Comparison of ENCODE assay signal across 17 mouse cellular contexts in the genomic region with DNA sequence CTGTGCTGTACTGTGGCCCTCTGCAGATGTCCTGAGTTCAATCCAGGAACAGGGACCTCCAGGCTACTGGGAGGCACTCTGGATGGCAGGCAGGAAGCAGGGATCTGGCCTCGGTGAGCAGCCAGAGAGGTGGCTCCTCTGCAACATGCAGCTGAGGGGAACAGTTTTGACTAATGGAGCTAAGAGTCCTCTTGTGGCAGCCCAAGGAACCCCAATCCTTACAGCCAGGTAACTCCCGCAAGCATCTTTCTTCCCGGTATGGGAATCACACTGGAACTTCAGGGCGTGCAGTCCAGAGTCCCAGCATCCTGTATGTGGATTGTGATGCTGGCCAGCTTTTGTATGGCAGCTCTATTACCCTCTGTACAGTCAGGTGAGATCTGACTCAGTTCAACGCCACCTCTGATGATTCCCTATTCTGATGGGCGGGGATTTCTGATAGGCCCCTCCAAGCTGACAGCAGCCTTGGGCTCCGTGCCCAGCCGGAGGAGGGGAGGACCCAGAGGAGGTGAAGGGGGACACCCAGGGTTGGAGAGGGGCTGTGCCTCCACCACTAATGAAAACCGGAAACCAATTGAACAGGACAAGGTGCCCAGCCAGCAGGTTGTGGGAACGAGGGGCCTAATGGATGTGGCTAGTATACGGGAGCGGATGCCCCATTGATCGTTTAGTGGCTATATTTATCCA. TPM values are rescaled to one million over a fixed set of nuclear protein-coding genes. Genes with fewer than 3 reads are reported as not detected.
A peak's percentile ranks its signal among the peaks of the same experiment; 100 is the strongest.
DNase-seq lines count a peak whose midpoint lies in the region; ATAC-seq lines count a peak whose summit lies in the region.
"Had no signal": no experiment of that assay in that cellular context is flagged by ENCODE, and none has a peak within 500 bp of the region (broad histone marks: within the 10 kb centered on the region; RNA-seq: fewer than 3 reads in every experiment).

No protein-coding gene starts in this region.

- H3K4me1 ChIP-seq in hindbrain, embryonic 13.5 days (replicated peaks), result peaks cover 68% of the 10 kb centered on the region
- peaks cover 38% of the 10 kb centered on the region for H3K4me1 ChIP-seq in hindbrain, embryonic 14.5 days (replicated peaks; ENCODE audit: control insufficient read depth, insufficient read depth, low read length)
- peaks cover 71% of the 10 kb centered on the region for H3K4me1 ChIP-seq in midbrain, embryonic 13.5 days (replicated peaks)
- H3K4me1 ChIP-seq in midbrain, embryonic 15.5 days, result peaks cover 45% of the 10 kb centered on the region
- peaks cover 17% of the 10 kb centered on the region for H3K4me1 ChIP-seq in stomach, embryonic 16.5 days (ENCODE audit: control insufficient read depth, insufficient read depth, low read length)

- H3K27me3 ChIP-seq in hindbrain, embryonic 13.5 days, result peaks cover 78% of the 10 kb centered on the region
- peaks cover 40% of the 10 kb centered on the region for H3K27me3 ChIP-seq in hindbrain, embryonic 14.5 days (ENCODE audit: control insufficient read depth, insufficient read depth, low read length)
- H3K27me3 ChIP-seq in midbrain, embryonic 13.5 days, result peaks cover 70% of the 10 kb centered on the region
- H3K27me3 ChIP-seq in midbrain, embryonic 15.5 days (replicated peaks), result peaks cover 22% of the 10 kb centered on the region
- peaks cover 6% of the 10 kb centered on the region; the same call in 1 of the 2 replicates for H3K27me3 ChIP-seq in stomach, embryonic 16.5 days (ENCODE audit: control insufficient read depth, insufficient read depth, low read length)

- no peaks in the 10 kb centered on the region for H3K36me3 ChIP-seq in hindbrain, embryonic 13.5 days
- no peaks in the 10 kb centered on the region for H3K36me3 ChIP-seq in hindbrain, embryonic 14.5 days (replicated peaks; ENCODE audit: control insufficient read depth, insufficient read depth)
- H3K36me3 ChIP-seq in midbrain, embryonic 13.5 days, result no peaks in the 10 kb centered on the region
- no peaks in the 10 kb centered on the region for H3K36me3 ChIP-seq in midbrain, embryonic 15.5 days (replicated peaks)
- no peaks in the 10 kb centered on the region for H3K36me3 ChIP-seq in stomach, embryonic 16.5 days (ENCODE audit: control insufficient read depth, insufficient read depth, low read length)
- H3K36me3 ChIP-seq: G1E; hindbrain, embryonic 15.5 days; limb, embryonic 12.5 days had no signal

- H3K4me3 ChIP-seq in hindbrain, embryonic 13.5 days, result no peak overlapping the region
- no peak overlapping the region for H3K4me3 ChIP-seq in hindbrain, embryonic 14.5 days (replicated peaks; ENCODE audit: low read length)
- H3K4me3 ChIP-seq in midbrain, embryonic 13.5 days (replicated peaks), result no peak overlapping the region
- H3K4me3 ChIP-seq in midbrain, embryonic 15.5 days, result no peak overlapping the region
- no peak overlapping the region for H3K4me3 ChIP-seq in stomach, embryonic 16.5 days (replicated peaks; ENCODE audit: low read length)
- H3K4me3 ChIP-seq: gastrocnemius, adult 2 months; hindbrain, embryonic 15.5 days; limb, embryonic 12.5 days had no signal

- peak; percentile 91 for DNase-seq in heart, adult 11 months
- DNase-seq in heart, adult 18-20 months, result no peak
- no peak for DNase-seq in hindbrain, embryonic 14.5 days (ENCODE audit: low spot score)
- no peak for DNase-seq in cerebellum, adult 11-12 months
- DNase-seq: adrenal gland, postnatal 25 days; B cell, adult 2 months; cerebellum, postnatal 14 days; gastrocnemius, adult 2 months; layer of hippocampus, postnatal 36 days; thymus, adult 2 months had no signal

- H3K27ac ChIP-seq in hindbrain, embryonic 13.5 days, result no peak overlapping the region
- no peak overlapping the region for H3K27ac ChIP-seq in hindbrain, embryonic 14.5 days
- H3K27ac ChIP-seq in midbrain, embryonic 13.5 days, result no peak overlapping the region
- no peak overlapping the region for H3K27ac ChIP-seq in midbrain, embryonic 15.5 days
- H3K27ac ChIP-seq in stomach, embryonic 16.5 days (ENCODE audit: low read length), result peak overlapping the region; percentile 58; the same call in 1 of the 2 replicates
- H3K27ac ChIP-seq: hindbrain, embryonic 15.5 days; limb, embryonic 12.5 days had no signal

- no peak for ATAC-seq in hindbrain, embryonic 13.5 days (ENCODE audit: low FRiP score)
- no peak for ATAC-seq in hindbrain, embryonic 14.5 days (ENCODE audit: low FRiP score)
- ATAC-seq in midbrain, embryonic 13.5 days, result no peak
- ATAC-seq in midbrain, embryonic 15.5 days (replicated peaks), result no peak
- peak; percentile 31; the same call in 1 of the 2 replicates for ATAC-seq in stomach, embryonic 16.5 days (ENCODE audit: insufficient read depth, low FRiP score)

- no peak overlapping the region for H3K4me2 ChIP-seq in hindbrain, embryonic 13.5 days
- no peak overlapping the region for H3K4me2 ChIP-seq in hindbrain, embryonic 14.5 days (replicated peaks)
- no peak overlapping the region for H3K4me2 ChIP-seq in midbrain, embryonic 13.5 days (replicated peaks)
- H3K4me2 ChIP-seq in midbrain, embryonic 15.5 days, result no peak overlapping the region
- H3K4me2 ChIP-seq in stomach, embryonic 16.5 days (ENCODE audit: low read depth, low read length), result no peak overlapping the region
- H3K4me2 ChIP-seq: hindbrain, embryonic 15.5 days; limb, embryonic 12.5 days had no signal

- peak overlapping the region; percentile 43 for H3K9ac ChIP-seq in hindbrain, embryonic 13.5 days
- H3K9ac ChIP-seq in hindbrain, embryonic 14.5 days, result no peak overlapping the region
- 0 out of 2 replicates have a peak overlapping the region, but pooled peaks have one; percentile 1 for H3K9ac ChIP-seq in midbrain, embryonic 13.5 days (replicated peaks)
- H3K9ac ChIP-seq in midbrain, embryonic 15.5 days, result no peak overlapping the region
- peak overlapping the region; percentile 19; the same call in 1 of the 2 replicates for H3K9ac ChIP-seq in stomach, embryonic 16.5 days (ENCODE audit: low read length)
- H3K9ac ChIP-seq: hindbrain, embryonic 15.5 days; limb, embryonic 12.5 days had no signal

- WGBS in hindbrain, embryonic 13.5 days, result 52% methylated on average over 13 of the region's 13 CpGs
- WGBS in hindbrain, embryonic 14.5 days, result 62% methylated on average over 13 of the region's 13 CpGs
- 68% methylated on average over 13 of the region's 13 CpGs for WGBS in midbrain, embryonic 13.5 days
- WGBS in midbrain, embryonic 15.5 days, result 58% methylated on average over 13 of the region's 13 CpGs
- 69% methylated on average over 13 of the region's 13 CpGs for WGBS in stomach, embryonic 16.5 days

- H3K9me3 ChIP-seq in hindbrain, embryonic 13.5 days, result no peaks in the 10 kb centered on the region
- H3K9me3 ChIP-seq in hindbrain, embryonic 14.5 days (ENCODE audit: control insufficient read depth, low read length), result no peaks in the 10 kb centered on the region
- no peaks in the 10 kb centered on the region for H3K9me3 ChIP-seq in midbrain, embryonic 13.5 days
- H3K9me3 ChIP-seq in midbrain, embryonic 15.5 days, result no peaks in the 10 kb centered on the region
- no peaks in the 10 kb centered on the region for H3K9me3 ChIP-seq in stomach, embryonic 16.5 days (replicated peaks; ENCODE audit: control insufficient read depth, low read length)
- H3K9me3 ChIP-seq: G1E; hindbrain, embryonic 15.5 days; limb, embryonic 12.5 days had no signal

RNA-seq across cellular contexts. Expression of gene Casz1, which starts 53.3 kb away (rescaled TPM):
- 10 to 100 TPM; 35.9 to 41.1 TPM for total RNA-seq in heart, adult 18-20 months (2021)
- polyA plus RNA-seq in hindbrain, embryonic 13.5 days (2015; fragmentation: Nextera tagmentation; extraction: Ambion mirVana), result 6.7 and 8.1 TPM in 2 replicates
- polyA plus RNA-seq in hindbrain, embryonic 14.5 days (2014; fragmentation: Nextera tagmentation; extraction: Ambion mirVana), result 6.6 and 7.1 TPM in 2 replicates
- 2.7 and 3.8 TPM in 2 replicates for polyA plus RNA-seq in midbrain, embryonic 13.5 days (2015; fragmentation: Nextera tagmentation; extraction: Ambion mirVana)
- 2.8 and 2.9 TPM in 2 replicates for polyA plus RNA-seq in midbrain, embryonic 15.5 days (2015; fragmentation: Nextera tagmentation; extraction: Ambion mirVana)
- polyA plus RNA-seq in stomach, embryonic 16.5 days (2015; fragmentation: Nextera tagmentation; extraction: Ambion mirVana), result 9.9 and 10.5 TPM in 2 replicates

Comparison
In these comparisons a context has a peak if more than half of its experiments do, and no peak if none do; other contexts are left out.
1. H3K9ac ChIP-seq: peak in hindbrain, embryonic 13.5 days (single experiment), midbrain, embryonic 13.5 days (single experiment) and stomach, embryonic 16.5 days (single experiment); none in hindbrain, embryonic 14.5 days (single experiment) and midbrain, embryonic 15.5 days (single experiment).